Mouse (Mus musculus) myocyte (in vitro differentiated cells): ENCODE data around the gene Gemin2.

Experiments
- MAX ChIP-seq: IDR thresholded peaks from one replicate; pipeline ENCODE4 v1.6.1; 2011; ENCODE audit warnings: low read depth, mild to moderate bottlenecking, control low read depth
- MYOG ChIP-seq, 3 experiments: IDR thresholded peaks; one replicate each; pipeline ENCODE4 v1.6.1; 2011; ENCODE audit warnings: control low read depth in 2 of 3, low read depth in 2 of 3, mild to moderate bottlenecking in 2 of 3; ENCODE audit not compliant: insufficient read length in 2 of 3, control insufficient read depth in 1 of 3, insufficient read depth in 1 of 3
- POLR2A ChIP-seq: IDR thresholded peaks from one replicate; pipeline ENCODE4 v1.6.1; 2011; ENCODE audit warnings: low read depth, mild to moderate bottlenecking, control low read depth, moderate library complexity; ENCODE audit not compliant: insufficient read length
- POLR2AphosphoS2 ChIP-seq: IDR thresholded peaks from one replicate; pipeline ENCODE4 v1.6.1; 2011; ENCODE audit warnings: low read depth, control low read depth; ENCODE audit not compliant: insufficient read length
- REST ChIP-seq: IDR thresholded peaks from one replicate; pipeline ENCODE4 v1.6.1; 2011; ENCODE audit warnings: mild to moderate bottlenecking, control low read depth, moderate library complexity; ENCODE audit not compliant: insufficient read depth, insufficient read length
- USF1 ChIP-seq: IDR thresholded peaks from one replicate; pipeline ENCODE4 v1.6.1; 2011; ENCODE audit warnings: low read depth, mild to moderate bottlenecking, control low read depth, moderate library complexity

DNA sequence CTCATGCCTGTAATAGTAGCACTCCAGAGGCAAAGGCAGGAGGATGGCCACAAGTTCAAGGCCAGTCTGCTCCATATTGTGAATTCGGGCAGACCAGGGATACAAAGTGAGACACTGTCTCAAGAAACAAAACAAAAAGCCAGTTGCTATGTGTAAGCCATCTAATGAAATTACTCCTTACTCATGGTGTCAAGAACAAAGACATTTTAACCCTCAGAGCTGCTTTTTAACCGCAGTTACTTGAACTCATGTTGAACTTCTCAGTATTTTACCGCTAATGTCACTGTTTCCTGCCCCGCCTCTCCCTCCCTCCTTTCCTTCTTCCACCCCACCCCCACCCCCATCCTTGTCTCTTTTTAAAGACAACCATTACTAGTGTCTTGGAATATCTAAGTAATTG lies 8.1 kb downstream of the Gemin2 start:
- TF ChIP-seq POLR2A (no peak), MYOG (IDR thresholded peaks at IDR 0.05; ENCODE audit: control insufficient read depth in 1 of 3, insufficient read depth in 1 of 3, insufficient read length in 2 of 3, low read depth in 2 of 3) (no peak), MAX (no peak), POLR2AphosphoS2 (no peak), REST (no peak), USF1 (no peak)
